ENCODE assay signal across 8 mouse cellular contexts in genomic region chr6:134916641-134917040, GRCm38 (mm10). TPM values are rescaled to one million over a fixed set of nuclear protein-coding genes. Genes with fewer than 3 reads are reported as not detected.
DNase-seq lines count a peak whose midpoint lies in the region; ATAC-seq lines count a peak whose summit lies in the region.

No protein-coding gene starts in this region.

- peak overlapping the region; percentile 58 for H3K4me3 ChIP-seq in heart, embryonic 15.5 days
- H3K4me3 ChIP-seq in limb, embryonic 10.5 days: peak overlapping the region; percentile 49
- peak overlapping the region; percentile 28 for H3K4me3 ChIP-seq in midbrain, embryonic 16.5 days (ENCODE audit: low read depth, low read length)

- peak overlapping the region; percentile 65 for H3K27ac ChIP-seq in heart, embryonic 15.5 days
- H3K27ac ChIP-seq in limb, embryonic 10.5 days: peak overlapping the region; percentile 66; the same call in 1 of the 2 replicates
- no peak overlapping the region for H3K27ac ChIP-seq in midbrain, embryonic 16.5 days (ENCODE audit: low read length)

- H3K36me3 ChIP-seq in heart, embryonic 15.5 days: no peaks in the 10 kb centered on the region
- H3K36me3 ChIP-seq in limb, embryonic 10.5 days: no peaks in the 10 kb centered on the region
- H3K36me3 ChIP-seq in midbrain, embryonic 16.5 days (ENCODE audit: control insufficient read depth, insufficient read depth, low read length): no peaks in the 10 kb centered on the region

- peak overlapping the region; percentile 86 for H3K4me2 ChIP-seq in heart, embryonic 15.5 days
- peak overlapping the region; percentile 47 for H3K4me2 ChIP-seq in midbrain, embryonic 16.5 days (ENCODE audit: low read length)

- ATAC-seq in CD4-positive, CD25-positive, alpha-beta regulatory T cell, adult 4 months: no peak
- ATAC-seq in heart, embryonic 15.5 days (replicated peaks; ENCODE audit: insufficient number of reproducible peaks, insufficient read depth, low FRiP score, low read depth): no peak
- no peak for ATAC-seq in midbrain, embryonic 16.5 days
- ATAC-seq in megakaryocyte progenitor cell, adult 5-6 weeks (replicated peaks; ENCODE audit: poor library complexity): no peak

- peak overlapping the region; percentile 63 for H3K9ac ChIP-seq in heart, embryonic 15.5 days
- H3K9ac ChIP-seq in midbrain, embryonic 16.5 days (ENCODE audit: low read depth, low read length): 0 out of 2 replicates have a peak overlapping the region, but pooled peaks have one; percentile 2

- H3K4me1 ChIP-seq in heart, embryonic 15.5 days (replicated peaks): peaks cover 20% of the 10 kb centered on the region
- H3K4me1 ChIP-seq in limb, embryonic 10.5 days: peaks cover 24% of the 10 kb centered on the region
- H3K4me1 ChIP-seq in midbrain, embryonic 16.5 days (ENCODE audit: control insufficient read depth, insufficient read depth, low read length): peaks cover 13% of the 10 kb centered on the region

- no peaks in the 10 kb centered on the region for H3K9me3 ChIP-seq in heart, embryonic 15.5 days (replicated peaks)
- no peaks in the 10 kb centered on the region for H3K9me3 ChIP-seq in limb, embryonic 10.5 days (replicated peaks)
- H3K9me3 ChIP-seq in midbrain, embryonic 16.5 days (replicated peaks; ENCODE audit: control insufficient read depth, low read length, poor library complexity, severe bottlenecking): no peaks in the 10 kb centered on the region

- no peaks in the 10 kb centered on the region for H3K27me3 ChIP-seq in heart, embryonic 15.5 days
- H3K27me3 ChIP-seq in limb, embryonic 10.5 days (ENCODE audit: low read depth, poor library complexity, severe bottlenecking): peaks cover 16% of the 10 kb centered on the region
- no peaks in the 10 kb centered on the region for H3K27me3 ChIP-seq in midbrain, embryonic 16.5 days (ENCODE audit: control insufficient read depth, insufficient read depth, low read depth, low read length)

- under 1% methylated on average over 11 of the region's 11 CpGs for WGBS in heart, embryonic 15.5 days
- WGBS in limb, embryonic 10.5 days: under 1% methylated on average over 11 of the region's 11 CpGs
- 2% methylated on average over 11 of the region's 11 CpGs for WGBS in midbrain, embryonic 16.5 days

- DNase-seq in CD4-positive, CD25-positive, alpha-beta regulatory T cell, adult 2 months (ENCODE audit: low read depth, low spot score): peak; percentile 58
- DNase-seq in adrenal gland, postnatal 10 days: peak; percentile 32
- peak; percentile 61 for DNase-seq in limb, embryonic 10.5 days (ENCODE audit: low spot score)
- DNase-seq in adipocyte (ENCODE audit: low spot score): no peak

RNA-seq across cellular contexts. Expression of gene Cdkn1b, which starts 3.6 kb away (rescaled TPM):
- polyA plus RNA-seq in CD4-positive, CD25-positive, alpha-beta regulatory T cell, adult 4 months (2017; shearing (Covaris generic)): 100 to 1,000 TPM in 1 of 2 experiments, 10 to 100 TPM in 1; 69.7 to 113 TPM
- 10 to 100 TPM; 46.2 TPM for total RNA-seq in adrenal gland, postnatal 10 days (2021)
- 14.4 and 18.4 TPM in 2 replicates for polyA plus RNA-seq in heart, embryonic 15.5 days (2015; fragmentation: Nextera tagmentation; extraction: Ambion mirVana)
- 8.4 and 10.3 TPM in 2 replicates for polyA plus RNA-seq in limb, embryonic 10.5 days (2016; fragmentation: Nextera tagmentation; extraction: Ambion mirVana)
- polyA plus RNA-seq in midbrain, embryonic 16.5 days (2015; fragmentation: Nextera tagmentation; extraction: Ambion mirVana): 20.7 and 22.6 TPM in 2 replicates
- 20.1 and 21.1 TPM in 2 replicates for total RNA-seq in megakaryocyte progenitor cell, adult 5-6 weeks (2015)
- total RNA-seq in megakaryocyte progenitor cell, adult 5-6 weeks (2017): 36.8 and 39.1 TPM in 2 replicates

RNA-seq across cellular contexts. Expression of gene Gpr19, which starts 18.3 kb away (rescaled TPM):
- polyA plus RNA-seq in CD4-positive, CD25-positive, alpha-beta regulatory T cell, adult 4 months (2017; shearing (Covaris generic)): 10 to 100 TPM in 1 of 2 experiments, 1 to 10 TPM in 1; 7.7 to 12.1 TPM
- 10 to 100 TPM in 1 of 2 experiments, 1 to 10 TPM in 1; 7.9 to 11.1 TPM for total RNA-seq in adrenal gland, postnatal 10 days (2021)
- 8.7 and 10.3 TPM in 2 replicates for polyA plus RNA-seq in heart, embryonic 15.5 days (2015; fragmentation: Nextera tagmentation; extraction: Ambion mirVana)
- polyA plus RNA-seq in limb, embryonic 10.5 days (2016; fragmentation: Nextera tagmentation; extraction: Ambion mirVana): 7.8 and 9.7 TPM in 2 replicates
- polyA plus RNA-seq in midbrain, embryonic 16.5 days (2015; fragmentation: Nextera tagmentation; extraction: Ambion mirVana): 44.7 and 46.8 TPM in 2 replicates
- total RNA-seq in megakaryocyte progenitor cell, adult 5-6 weeks (2015): 7.7 and 12.8 TPM in 2 replicates
- 7.2 and 7.6 TPM in 2 replicates for total RNA-seq in megakaryocyte progenitor cell, adult 5-6 weeks (2017)
